Mouse (Mus musculus) heart, adult 9 months (tissue): ENCODE measurements at regions not wholly inside any gene's neighbourhood (a gene's known extent, or its start where the extent isn't known, plus 50 kb on each side); places are given as distances from the start of the nearest gene placed in this dataset.

Experiments
- DNase-seq, 2 experiments: peaks; one replicate each; pipeline ENCODE4 v3.0.0; 2022; ENCODE audit warnings: low spot score in 2 of 2

DNA sequence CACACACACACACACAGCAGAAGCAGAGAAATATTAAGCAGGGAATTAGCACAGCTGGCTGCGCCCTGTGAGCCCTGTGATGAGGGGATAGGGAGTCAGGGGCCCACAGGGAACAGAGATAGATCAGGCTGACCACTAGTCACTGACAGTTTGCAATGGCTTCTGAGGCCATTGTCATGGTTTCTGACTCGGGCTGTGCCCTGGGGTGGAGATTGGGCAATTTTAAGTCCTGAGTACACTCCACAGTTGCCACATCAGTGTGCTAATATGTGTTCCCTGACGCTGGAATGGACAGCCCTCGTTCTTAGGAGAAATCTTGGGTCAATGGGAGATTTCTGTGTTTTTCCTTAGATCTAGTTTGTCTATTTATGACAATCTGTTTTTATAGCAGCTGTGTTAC is 148.3 kb upstream of the Nectin1 start:
- no peak for DNase-seq

DNA sequence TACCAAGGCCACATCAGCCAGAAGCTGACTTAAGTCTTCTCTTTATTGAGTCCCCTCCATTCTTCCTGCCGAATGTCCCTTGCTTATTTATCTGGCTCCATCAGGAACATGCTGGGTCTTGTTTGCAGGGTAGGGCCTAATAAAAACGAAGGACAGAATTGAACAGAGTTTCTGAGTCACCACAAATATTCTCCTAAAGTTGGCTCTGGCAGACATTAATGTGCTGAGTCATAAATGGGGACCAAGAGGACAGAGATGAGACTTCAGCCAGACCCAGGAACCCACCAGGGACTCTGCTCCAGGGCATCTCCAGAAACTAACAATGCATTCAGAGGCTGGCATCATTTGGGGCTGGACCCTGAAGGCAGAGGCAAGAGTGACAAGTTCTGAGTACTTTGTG is 143.4 kb upstream of the Nectin1 start:
- no peak for DNase-seq

DNA sequence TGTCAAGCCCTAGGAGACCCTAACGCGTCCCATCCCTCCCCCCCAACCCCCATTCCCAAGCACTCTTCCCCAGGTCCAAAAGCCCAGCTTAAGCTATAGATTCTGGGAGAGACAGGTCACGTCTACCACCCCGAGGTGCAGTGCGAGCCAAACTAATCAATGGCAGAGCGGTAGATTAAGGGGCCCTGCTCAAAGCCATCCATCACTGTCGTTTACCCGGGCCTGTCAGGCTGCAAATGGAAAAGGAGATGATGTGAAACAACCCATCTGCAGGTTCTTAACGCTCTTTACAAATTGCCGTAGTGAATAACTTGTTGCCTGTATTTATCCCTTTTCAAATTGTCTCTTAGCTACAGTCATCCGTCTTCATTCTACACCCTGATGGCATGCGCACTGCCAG is 126.2 kb upstream of the Nectin1 start:
- DNase-seq = no peak

DNA sequence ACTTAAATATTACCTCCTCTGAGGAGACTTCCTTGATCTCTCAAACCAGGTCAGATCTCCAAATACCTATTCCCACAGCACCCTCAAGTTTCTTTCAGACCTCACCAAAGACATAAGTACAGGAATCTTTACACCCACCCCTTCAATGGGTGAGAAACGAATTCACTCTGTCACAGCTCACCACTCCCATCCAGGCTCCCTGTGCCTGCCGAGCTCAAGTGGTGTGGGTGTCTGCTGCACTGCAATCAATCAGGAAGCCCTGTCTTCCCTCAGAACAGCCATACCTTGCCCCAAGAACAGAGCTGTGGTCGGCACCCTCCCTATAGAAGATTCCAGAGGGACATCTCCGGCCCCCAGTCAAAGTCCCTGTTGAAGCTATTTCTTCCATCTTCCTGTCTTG is 116.2 kb upstream of the Nectin1 start:
- DNase-seq = no peak

DNA sequence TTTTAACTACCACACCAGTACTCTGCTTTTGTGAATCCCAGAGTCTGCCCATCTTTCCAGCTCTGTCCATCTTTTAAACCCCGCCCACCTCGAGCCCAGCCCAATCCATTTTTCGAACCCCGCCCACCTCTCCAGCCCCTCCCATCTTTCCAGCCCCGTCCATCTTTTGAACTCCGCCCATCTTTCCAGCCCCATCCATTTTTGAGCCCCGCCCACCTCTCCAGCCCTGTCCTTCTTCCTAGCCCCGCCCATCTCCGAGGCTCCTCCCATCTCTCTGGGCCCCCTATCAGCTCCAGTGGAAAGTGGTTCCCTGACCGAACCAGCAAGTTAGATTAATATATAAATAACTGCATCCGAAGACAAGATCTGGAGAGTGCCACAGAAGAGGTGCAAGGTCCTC is 115.0 kb upstream of the Nectin1 start:
- DNase-seq = no peak

DNA sequence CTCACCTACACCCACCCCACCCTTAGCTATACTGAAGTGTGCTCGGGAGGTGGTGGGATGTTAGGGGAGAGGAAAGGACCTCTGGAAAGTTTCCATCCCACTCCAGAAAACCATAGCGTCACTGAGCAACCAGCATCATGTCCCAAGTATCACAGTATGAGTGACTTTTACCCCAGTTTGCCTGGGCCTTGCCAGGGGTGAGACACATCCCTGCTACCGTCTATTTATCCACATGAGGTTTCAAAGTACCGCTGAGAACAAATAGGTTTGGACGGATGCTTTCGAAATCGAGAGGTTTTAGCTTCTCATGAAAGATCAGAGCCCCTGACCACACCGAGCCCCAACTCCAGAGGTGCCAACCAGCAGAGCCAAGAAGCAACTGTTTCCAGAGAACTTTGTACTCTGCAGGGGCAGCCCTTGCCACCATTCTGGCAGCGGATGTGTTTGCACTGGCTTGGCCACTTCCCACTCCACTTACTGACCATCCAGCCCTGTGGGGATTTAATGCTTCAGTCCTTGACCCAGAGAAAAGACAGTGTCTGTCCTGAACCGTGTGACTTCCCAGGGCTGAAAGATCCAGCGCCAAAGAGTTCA is 107.3 kb upstream of the Nectin1 start:
- no peak for DNase-seq

DNA sequence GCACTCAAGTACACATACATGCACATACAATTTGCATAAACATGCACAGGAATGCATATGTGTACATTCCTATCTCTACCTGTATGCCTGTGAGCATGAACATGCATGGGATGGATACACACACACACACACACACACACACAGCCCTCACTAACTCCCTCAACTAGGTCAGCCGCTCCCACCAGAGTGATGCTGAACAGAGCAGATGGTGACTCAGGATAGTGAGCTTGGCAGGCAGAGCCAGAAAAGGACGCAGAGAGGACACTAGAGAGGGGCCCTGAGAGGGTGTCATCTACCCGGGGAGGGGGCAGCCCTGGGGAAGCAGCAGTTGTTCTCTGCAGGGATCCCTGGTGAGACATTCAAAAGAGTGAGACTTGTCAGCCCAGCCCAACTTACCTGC is 85.6 kb upstream of the Nectin1 start:
- no peak for DNase-seq

DNA sequence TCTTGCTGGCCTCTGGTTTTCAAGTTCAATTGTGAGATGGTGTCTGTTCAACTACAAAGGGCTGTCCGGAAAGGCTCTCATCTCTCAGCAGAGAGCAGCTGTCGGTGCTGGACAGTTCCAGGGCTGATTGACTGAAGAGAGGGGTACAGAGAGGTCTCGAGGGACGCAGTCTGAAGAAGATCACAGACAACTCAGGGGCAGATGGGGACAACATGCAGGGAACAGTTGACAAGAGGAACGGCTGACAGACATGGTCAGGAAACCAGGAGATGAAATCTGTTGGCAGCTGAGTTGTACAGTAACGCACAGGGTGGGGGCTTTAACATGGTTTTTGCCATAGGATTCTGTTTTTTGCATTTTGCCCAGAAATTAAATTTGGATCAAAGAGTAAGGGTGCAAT is 84.5 kb upstream of the Nectin1 start:
- DNase-seq = no peak

DNA sequence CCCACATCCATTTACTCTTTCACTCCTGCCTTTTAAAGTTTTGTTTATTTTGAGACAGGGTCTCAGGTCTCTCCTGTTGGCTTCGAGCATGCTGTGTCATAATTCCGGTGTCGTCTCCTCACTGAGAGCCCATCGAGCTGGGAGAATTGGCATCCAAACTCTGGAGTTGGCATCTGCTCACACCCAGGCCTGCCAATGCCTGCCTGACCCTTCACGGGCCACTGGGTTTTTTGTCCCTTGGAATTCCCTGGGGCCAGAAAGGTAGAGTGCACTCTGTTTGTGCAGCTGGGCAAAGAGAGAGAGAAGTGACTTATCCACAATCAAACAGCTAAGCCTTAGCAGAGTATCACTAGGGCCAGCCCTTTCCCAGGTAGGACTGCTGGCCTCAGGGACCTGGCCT is 83.6 kb upstream of the Nectin1 start:
- DNase-seq = no peak

DNA sequence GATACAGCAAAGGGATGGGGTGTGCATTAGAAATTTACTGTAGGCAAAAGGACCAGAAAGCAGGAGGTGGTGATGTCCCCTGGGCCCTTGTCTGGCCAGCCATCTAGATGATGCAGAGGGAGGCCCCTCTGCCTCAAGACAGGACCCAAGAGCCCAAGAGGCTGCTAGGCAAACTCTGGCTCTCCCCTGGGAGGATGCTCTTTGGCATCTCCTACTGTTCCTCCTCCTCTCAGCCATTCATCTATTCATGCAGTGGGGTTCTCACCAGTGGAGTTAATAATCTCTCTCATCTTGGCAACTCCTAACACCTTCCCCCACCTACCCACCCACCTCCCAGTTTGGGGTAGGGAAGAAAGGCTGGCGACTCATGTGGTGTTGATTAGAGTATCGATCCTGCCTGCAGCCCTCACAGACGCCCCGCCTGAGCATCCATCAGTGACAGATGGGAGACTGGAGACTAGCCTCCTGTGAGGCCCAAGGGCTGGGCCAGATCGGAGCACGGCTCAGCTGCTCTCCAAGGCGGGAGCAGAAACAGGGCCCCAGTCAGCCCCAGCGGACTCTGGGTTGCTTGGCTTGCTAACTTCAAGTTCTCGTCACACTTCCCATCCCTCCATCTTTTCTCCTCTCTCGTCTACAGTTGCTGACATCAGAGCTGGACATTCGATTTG is 82.8 kb upstream of the Nectin1 start:
- DNase-seq = no peak

DNA sequence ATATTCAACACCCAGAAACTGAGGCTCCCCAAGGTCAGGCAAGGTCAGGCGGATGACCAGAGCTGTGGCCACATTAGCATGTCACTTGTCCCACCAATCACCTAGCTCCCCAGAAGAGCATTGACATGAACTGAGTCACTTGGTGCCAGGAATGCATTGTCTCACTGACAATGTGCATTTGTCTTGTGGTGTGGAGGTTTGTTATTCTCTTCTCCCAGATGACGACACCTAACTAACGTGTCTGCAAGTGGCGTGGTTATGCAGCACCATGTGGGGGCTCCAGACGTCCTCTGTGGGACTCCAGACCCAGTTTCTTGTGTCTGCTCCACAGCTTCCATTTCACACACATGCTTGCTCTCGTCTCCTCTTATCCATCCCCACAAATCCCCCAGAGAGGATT is 82.1 kb upstream of the Nectin1 start:
- DNase-seq = no peak

DNA sequence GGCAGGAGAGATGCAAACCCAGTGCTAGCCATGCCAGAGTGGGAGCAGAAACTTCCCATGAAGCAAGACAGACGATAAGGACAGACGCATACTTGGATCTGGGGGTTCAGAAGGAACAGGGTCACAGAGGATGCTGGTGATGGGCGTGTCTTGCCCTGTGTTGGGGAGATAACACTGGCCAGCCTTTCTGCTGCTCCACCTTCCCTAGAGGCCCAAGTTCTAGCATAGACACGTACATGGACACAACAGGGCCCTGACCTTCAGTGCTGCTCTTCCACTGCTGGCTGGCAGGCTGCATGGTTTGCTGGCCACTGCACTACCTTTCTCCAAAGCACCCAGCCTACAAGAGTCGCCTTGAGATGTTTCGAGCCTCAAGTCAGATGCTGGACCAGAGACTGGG is 76.4 kb upstream of the Nectin1 start:
- no peak for DNase-seq

DNA sequence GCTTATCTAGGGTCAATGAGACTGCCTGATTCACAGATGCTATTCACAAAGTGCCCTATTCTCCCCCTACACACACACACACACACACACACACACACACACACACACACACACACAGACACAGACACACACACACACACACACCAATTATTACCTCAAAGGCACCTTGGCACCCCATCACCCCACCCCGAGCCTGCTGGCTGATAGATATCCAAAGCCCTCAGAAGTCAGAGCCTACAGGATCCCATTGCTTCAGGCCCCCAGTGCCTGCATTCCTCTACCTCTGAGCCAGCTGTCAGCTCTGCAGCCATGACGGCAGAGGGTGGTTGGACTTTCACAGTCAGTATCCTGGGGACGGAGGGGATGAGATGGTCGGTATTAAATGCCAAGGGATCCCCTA is 75.8 kb upstream of the Nectin1 start:
- DNase-seq = no peak

DNA sequence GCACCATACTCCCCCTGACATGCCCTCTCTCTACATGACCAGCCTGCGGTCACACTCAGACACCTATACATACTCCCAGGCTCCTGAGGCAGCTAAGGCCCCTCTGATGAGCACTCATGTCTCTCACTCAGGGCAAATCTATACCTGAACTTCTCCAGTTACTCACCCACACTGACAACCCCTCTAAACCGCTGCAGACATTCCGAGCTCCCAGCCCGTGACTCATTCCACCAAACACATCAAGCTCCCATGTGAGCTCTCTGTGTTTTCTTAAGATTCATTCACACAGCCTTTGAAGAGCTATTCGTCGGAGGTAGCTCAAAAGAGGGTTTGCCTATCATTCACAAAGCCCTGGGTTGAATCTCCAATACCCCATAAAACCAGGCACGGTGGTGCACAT is 75.1 kb upstream of the Nectin1 start:
- DNase-seq = no peak

DNA sequence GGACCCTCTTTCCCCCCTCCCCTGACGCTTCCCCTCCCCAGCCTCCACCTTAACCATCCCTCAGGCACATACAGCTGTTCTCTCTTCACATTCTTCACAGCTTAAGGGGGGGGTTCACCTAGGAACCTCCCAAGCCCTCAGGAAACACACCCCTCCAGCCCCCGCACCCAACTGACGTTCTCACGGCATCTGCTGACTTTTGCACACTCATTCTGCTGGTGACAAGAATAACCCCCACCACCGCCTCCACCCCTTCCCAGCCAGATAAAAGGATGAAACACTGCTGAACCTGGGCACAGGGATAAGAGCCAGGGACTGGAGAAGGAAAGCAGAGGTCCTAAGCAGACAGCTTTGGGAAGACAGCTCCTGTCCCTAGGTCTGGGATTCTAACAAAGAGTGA is 73.2 kb upstream of the Nectin1 start:
- DNase-seq = no peak

DNA sequence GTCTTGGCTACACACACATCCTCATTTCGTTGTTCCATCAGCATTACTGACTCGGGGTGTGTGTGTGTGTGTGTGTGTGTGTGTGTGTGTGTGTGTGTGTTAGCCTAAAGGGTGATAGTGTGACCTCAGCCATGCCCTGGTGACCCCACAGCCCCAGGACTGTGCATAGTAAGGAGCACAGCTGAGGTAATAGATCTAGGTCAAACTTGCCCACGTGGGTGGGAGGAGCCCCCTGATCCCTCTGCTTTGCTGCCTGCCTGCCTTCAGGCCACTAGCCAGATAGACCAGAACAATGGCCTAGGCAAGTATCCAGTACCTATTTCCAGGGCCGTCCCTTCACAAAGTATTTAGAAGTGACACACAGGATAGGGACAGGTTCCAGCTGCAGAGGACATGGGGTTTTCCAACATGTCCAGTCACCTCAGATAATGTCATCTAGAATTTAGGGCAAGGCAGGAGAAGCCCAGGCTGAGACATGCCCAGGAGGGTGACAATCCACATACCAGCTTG is 70.6 kb upstream of the Nectin1 start:
- DNase-seq = peak; percentile 57 to 64

DNA sequence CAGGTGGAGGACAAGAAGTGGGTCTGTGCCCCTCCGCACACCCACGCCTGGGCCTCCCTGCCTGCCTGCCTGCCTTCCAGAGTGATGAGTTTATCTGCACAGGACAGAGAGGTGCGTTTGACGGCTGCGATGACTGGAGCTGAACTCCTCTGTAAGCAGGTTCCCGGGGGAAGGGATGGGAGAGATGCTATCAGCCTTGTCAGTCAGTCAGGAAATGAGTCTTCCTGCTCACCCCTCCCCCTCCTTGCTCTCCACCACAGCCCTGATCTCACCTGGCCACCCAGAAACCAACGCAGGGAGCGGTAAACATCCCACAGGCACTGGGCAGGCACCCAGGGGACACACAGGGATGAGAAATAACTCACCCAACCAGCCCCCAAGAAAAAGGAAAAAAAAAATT is 69.5 kb upstream of the Nectin1 start:
- DNase-seq = no peak

DNA sequence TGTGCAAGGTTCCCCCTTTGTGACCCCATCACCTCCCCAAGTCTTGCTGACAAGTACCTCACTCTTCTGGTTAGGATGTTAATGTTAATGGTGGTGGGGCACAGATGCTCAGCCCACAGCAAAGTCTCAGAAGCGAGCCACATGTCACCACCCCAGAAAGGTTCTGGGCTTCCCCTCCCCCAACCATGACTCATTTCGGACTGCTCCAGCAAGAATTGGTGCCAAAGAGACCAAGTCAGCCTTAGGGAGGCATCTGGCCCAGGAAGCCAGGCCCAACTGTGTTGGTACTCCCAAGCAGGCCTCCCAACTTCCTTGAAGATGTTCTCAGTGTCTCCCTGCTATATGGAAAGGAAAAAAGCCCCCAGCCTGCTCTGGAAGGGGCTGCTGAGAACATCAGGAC is 67.8 kb upstream of the Nectin1 start:
- no peak for DNase-seq

DNA sequence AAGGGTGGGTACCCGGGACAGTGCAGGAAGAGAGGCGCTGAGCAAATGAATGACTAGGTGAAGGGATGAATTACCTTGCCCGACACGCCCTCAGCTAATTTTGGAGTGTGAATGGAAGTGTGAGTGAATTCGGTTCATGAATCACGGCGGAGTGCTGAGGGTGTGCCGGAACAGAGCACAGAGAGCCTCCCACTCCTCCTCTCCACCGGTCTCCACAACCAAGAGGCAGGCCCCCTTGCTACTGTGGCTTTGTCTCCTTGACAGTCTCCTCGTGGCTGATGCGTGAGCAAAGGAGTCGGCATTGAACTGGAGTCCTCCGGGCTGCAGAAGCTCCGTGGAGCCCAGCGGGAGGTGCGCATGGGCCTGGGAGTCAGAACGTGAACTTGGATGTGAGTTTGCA is 64.5 kb upstream of the Nectin1 start:
- no peak for DNase-seq

DNA sequence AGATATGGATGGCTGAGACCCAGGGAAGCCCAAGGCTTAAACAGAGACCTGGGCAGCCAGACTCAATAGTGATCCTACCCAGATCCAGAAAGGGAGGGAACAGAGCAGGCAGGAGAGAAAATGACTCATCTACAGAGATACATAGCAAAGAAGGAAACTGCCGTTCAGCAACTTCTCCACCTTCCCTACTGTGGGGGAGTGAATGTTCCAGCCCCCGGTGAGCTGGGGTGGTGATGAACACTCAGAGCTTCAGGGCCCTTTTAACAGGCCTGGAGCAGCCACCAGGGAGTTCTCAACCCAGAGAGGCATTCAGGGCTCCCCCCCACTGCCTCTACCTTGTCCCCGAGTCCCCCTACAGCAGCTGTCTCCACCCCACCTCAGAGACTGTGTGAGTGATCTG is 62.5 kb upstream of the Nectin1 start:
- no peak for DNase-seq

DNA sequence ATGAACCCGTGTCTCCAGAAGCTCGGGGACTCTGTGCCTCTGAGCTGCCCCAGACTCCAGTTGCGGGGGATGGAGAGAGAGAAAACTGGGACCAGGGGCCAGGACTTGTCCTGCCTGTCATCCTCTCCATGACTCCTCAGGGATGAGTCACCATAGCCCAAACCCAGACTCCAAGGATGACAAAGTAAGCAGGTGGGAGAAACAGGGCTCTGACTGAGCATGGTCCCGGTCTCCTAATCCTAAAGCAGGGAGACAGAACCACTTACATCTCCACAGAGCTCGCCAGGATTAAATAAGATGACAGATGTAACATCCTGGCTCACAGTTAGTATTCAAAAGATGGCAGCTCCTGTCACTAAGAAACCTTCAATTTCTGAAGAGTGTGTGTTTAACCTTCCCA is 61.7 kb upstream of the Nectin1 start:
- DNase-seq = no peak

DNA sequence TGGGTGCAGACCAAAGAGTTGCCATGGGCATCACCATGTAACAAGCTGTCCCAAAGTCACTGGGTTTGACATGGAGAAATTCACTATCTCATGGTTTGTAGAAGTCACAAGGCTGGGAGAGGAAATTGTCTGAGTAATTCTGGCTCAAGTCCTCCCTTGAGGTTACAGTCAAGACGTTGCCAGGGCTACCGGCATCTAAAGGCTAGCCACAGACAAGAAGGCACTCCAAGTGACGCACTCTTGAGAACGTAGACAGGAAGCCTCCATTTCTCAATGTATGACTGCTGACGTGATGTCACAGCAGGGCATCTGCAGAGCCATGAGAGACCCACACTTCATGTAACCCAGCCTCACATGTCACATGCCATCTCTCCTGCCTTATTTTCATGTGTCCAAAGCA is 59.2 kb upstream of the Nectin1 start:
- DNase-seq = no peak

DNA sequence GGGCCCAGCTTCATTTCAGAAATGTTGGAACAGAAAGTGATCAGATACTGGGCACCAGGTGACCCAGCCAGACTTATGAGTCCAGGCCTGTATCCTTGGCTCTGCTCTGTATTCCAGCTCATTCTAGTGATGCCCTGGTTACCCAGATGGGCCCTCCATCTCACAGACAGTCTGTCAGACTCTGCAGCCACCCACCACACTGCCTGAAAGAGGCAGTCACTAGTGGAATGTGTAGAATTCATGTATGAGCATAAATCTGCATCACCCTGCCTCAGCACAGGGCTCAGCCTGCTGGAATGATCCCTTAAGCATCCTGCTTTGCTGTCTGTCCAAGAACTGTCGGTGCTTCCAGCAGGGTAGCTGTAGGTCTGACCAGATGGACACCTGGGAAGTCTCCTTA is 51.8 kb upstream of the Nectin1 start:
- no peak for DNase-seq

DNA sequence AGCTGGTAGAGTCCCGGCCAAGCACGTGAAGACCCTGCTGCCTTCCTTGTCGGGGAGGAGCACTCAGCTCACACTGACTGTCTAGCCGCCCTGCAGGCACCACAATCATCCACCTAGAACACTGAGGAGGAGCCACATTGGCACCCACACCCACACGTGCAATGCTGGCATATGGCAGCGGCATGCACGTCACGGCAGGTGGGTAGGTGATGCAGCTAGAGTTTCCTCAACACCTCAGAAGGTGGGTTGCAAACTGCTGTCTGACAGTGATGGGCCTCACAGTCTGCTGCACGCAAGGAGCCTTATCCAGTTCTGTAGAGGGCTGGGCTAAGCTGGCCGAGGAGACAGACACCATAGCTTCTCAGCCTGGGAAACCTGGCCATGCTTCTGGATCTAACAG is 51.2 kb upstream of the Nectin1 start:
- no peak for DNase-seq
